Mouse (Mus musculus): Measurements from ENCODE around the gene Myl6. TPM values are rescaled to one million over a fixed set of nuclear protein-coding genes. Genes with fewer than 3 reads are reported as not detected.

Myl6 gene
- polyA plus RNA-seq (2014; fragmentation: Nextera tagmentation; extraction: Ambion mirVana) = 639 and 685 TPM in 2 replicates

DNA sequence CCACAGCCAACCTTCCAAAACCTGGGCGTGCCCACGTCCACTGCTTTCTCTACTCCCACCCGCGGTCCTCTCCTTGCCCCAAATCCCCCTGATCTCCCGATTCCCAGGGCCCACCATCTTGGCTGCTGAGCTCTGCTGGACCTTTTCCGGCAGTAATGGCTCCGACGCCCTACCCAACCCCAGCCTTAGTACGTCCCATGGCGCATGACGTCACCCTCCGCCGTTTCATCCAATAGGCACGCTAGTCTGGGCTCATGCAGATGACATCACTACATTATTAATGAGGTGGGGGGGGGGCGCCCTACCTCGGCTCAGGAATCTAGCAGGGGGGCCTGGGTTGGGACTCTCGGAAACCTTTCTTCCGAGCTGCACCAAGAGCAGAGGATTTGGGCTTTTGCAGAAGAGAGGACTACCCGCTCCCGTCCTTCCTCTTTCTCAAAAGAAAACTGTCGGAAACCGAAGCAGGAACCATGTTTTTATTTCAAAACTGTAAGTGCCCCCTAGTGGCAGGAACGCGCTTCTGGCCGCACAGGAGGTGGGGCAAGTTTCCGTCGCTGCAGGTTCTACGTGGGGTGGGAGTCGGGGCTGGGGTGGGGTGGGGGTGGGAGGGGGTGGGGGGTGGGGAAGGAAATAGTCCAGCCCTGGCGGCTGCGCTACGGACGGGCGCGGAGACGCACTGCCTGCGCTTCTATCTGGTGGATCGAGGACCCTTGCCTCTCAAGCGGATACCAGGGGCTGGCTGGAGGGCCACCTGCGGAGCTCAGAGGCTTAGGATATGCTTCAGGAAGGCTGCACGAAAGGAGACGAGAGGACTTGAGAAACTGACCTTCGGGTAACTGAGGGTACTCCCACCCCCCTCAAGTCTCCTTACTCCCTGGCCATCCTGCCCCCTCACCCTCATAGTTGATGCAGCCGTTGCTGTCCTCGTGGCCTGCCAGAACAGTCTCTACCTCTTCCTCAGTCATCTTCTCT lies at the start of gene Myl6:
Gene Myl6, minus strand, starts transcription at position 451 of the 972 bp plus-strand sequence.
- no peaks in the 10 kb centered on the region for H3K9me3 ChIP-seq (ENCODE audit: control insufficient read depth, low read length)
- DNase-seq (ENCODE audit: low spot score) = peak; percentile 96
- H3K36me3 ChIP-seq (ENCODE audit: control insufficient read depth, insufficient read depth, low read length) = peaks cover 16% of the 10 kb centered on the region
- H3K27ac ChIP-seq (ENCODE audit: low read depth, low read length) = peak within 1 kb of the TSS; percentile 89
- ATAC-seq (replicated peaks; ENCODE audit: low FRiP score) = peak; percentile 89
- peak within 1 kb of the TSS; percentile 81 for H3K4me3 ChIP-seq (ENCODE audit: low read depth, low read length)
- peaks cover 41% of the 10 kb centered on the region for H3K4me1 ChIP-seq (replicated peaks; ENCODE audit: control insufficient read depth, insufficient read depth, low read length)
- under 1% methylated on average over 45 of the region's 45 CpGs for WGBS
- peak within 1 kb of the TSS; percentile 82 for H3K9ac ChIP-seq (ENCODE audit: low read depth, low read length)
- no peaks in the 10 kb centered on the region for H3K27me3 ChIP-seq (replicated peaks; ENCODE audit: control insufficient read depth, insufficient read depth, low read length)
- H3K4me2 ChIP-seq = peak within 1 kb of the TSS; percentile 78

- Histone ChIP-seq H3K36me3 (ENCODE audit: control insufficient read depth, insufficient read depth, low read length) (peaks cover 26% of the 10 kb centered on the region), H3K4me3 (ENCODE audit: low read depth, low read length) (no peak overlapping the region), H3K27ac (ENCODE audit: low read depth, low read length) (no peak overlapping the region), H3K9ac (ENCODE audit: low read depth, low read length) (no peak overlapping the region), H3K4me1 (replicated peaks; ENCODE audit: control insufficient read depth, insufficient read depth, low read length) (0 out of 2 replicates have a peak, but pooled peaks cover 4% of the 10 kb centered on the region), H3K4me2 (no peak overlapping the region), H3K9me3 (ENCODE audit: control insufficient read depth, low read length) (no peaks in the 10 kb centered on the region), H3K27me3 (replicated peaks; ENCODE audit: control insufficient read depth, insufficient read depth, low read length) (no peaks in the 10 kb centered on the region)
- 83% methylated on average over 2 of the region's 2 CpGs for WGBS
- no peak for DNase-seq (ENCODE audit: low spot score)
- no peak for ATAC-seq (replicated peaks; ENCODE audit: low FRiP score)
Measured at GRCm38 (mm10) chr10:128543100-128543499, 49.2 kb upstream of the Myl6 start.

- Histone ChIP-seq H3K4me2 (no peak overlapping the region), H3K36me3 (ENCODE audit: control insufficient read depth, insufficient read depth, low read length) (peaks cover 11% of the 10 kb centered on the region; the same call in 1 of the 2 replicates), H3K27ac (ENCODE audit: low read depth, low read length) (no peak overlapping the region), H3K4me3 (ENCODE audit: low read depth, low read length) (no peak overlapping the region), H3K9ac (ENCODE audit: low read depth, low read length) (no peak overlapping the region), H3K9me3 (ENCODE audit: control insufficient read depth, low read length) (no peaks in the 10 kb centered on the region), H3K4me1 (replicated peaks; ENCODE audit: control insufficient read depth, insufficient read depth, low read length) (peaks cover 5% of the 10 kb centered on the region; the same call in 1 of the 2 replicates), H3K27me3 (replicated peaks; ENCODE audit: control insufficient read depth, insufficient read depth, low read length) (no peaks in the 10 kb centered on the region)
- ATAC-seq (replicated peaks; ENCODE audit: low FRiP score) = no peak
- 82% methylated on average over 1 of the region's 1 CpGs for WGBS
- DNase-seq (ENCODE audit: low spot score) = no peak
Measured at GRCm38 (mm10) chr10:128538340-128538870, 44.5 kb upstream of the Myl6 start.

DNA sequence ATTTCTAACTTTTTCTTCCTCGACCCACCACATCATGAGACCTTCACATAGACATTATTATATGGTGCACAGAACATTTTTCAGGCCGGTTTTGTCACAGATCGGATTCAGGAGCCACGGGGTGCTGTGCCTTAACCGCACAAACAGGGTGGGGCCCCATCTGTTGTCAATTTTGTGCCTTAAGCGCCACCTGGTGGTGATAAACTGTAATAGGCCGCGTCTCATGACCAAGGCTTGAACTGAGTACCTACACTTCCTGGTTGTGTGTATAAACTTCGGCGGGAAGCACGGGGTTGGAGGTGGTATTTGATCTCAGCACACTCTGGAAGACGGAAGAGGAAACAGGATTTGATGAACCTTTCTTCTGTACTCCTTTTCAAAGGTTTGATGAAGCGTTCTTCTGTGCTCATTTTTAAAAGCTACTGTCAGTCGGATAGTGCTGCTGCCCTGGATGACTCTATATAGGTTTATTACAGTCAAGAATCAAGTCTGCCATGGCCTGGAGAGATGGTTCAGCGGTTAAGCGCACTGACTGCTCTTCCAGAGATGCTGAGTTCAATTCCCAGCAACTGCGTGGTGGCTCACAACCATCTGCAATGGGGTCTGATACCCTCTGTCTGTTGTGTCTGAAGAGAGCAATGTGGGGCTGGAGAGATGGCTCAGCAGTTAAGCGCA lies 42.5 kb upstream of the Myl6 start:
- Histone ChIP-seq H3K27me3 (replicated peaks; ENCODE audit: control insufficient read depth, insufficient read depth, low read length) (no peaks in the 10 kb centered on the region), H3K27ac (ENCODE audit: low read depth, low read length) (0 out of 2 replicates have a peak overlapping the region, but pooled peaks have one; percentile 21), H3K9me3 (ENCODE audit: control insufficient read depth, low read length) (no peaks in the 10 kb centered on the region), H3K4me2 (peak overlapping the region; percentile 50), H3K9ac (ENCODE audit: low read depth, low read length) (peak overlapping the region; percentile 56), H3K4me1 (replicated peaks; ENCODE audit: control insufficient read depth, insufficient read depth, low read length) (peaks cover 5% of the 10 kb centered on the region; the same call in 1 of the 2 replicates), H3K36me3 (ENCODE audit: control insufficient read depth, insufficient read depth, low read length) (no peaks in the 10 kb centered on the region), H3K4me3 (ENCODE audit: low read depth, low read length) (0 out of 2 replicates have a peak overlapping the region, but pooled peaks have one; percentile 10)
- WGBS = 19% methylated on average over 18 of the region's 18 CpGs
- DNase-seq (ENCODE audit: low spot score) (peak; percentile 84), ATAC-seq (replicated peaks; ENCODE audit: low FRiP score) (peak; percentile 93)

DNA sequence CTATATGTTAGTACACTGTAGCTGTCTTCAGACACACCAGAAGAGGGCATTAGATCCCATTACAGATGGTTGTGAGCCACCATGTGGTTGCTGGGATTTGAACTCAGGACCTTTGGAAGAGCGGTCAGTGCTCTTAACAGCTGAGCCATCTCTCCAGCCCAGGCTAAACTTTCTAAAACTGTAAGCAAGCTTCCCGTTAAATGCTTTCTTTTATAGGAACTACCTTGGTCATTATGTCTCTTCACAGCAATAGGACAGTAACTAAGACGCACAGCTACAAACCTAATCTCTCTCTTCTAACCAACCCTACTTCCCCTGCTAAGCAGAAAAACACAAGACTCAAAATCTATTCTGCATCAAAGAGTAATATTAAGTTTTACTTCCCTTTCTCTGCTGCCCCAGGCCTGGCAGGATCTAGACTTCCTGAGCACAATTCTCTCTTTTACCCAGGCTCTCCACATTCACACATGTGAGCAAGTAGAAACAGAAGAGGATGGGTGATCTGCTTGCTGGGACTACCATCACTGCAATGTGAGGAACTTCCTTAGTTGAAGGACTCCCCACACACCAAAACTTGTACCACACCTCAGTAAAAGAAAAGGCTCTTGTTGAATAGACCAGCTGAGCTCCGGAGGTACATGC lies 41.8 kb upstream of the Myl6 start:
- Histone ChIP-seq H3K4me2 (peak overlapping the region; percentile 50), H3K9ac (ENCODE audit: low read depth, low read length) (peak overlapping the region; percentile 50), H3K4me3 (ENCODE audit: low read depth, low read length) (0 out of 2 replicates have a peak overlapping the region, but pooled peaks have one; percentile 10), H3K4me1 (replicated peaks; ENCODE audit: control insufficient read depth, insufficient read depth, low read length) (peaks cover 5% of the 10 kb centered on the region; the same call in 1 of the 2 replicates), H3K27me3 (replicated peaks; ENCODE audit: control insufficient read depth, insufficient read depth, low read length) (no peaks in the 10 kb centered on the region), H3K9me3 (ENCODE audit: control insufficient read depth, low read length) (no peaks in the 10 kb centered on the region), H3K36me3 (ENCODE audit: control insufficient read depth, insufficient read depth, low read length) (no peaks in the 10 kb centered on the region), H3K27ac (ENCODE audit: low read depth, low read length) (no peak overlapping the region)
- DNase-seq (ENCODE audit: low spot score) = no peak
- WGBS = 65% methylated on average over 4 of the region's 4 CpGs
- ATAC-seq (replicated peaks; ENCODE audit: low FRiP score) = peak; percentile 13; the same call in 1 of the 2 replicates

DNA sequence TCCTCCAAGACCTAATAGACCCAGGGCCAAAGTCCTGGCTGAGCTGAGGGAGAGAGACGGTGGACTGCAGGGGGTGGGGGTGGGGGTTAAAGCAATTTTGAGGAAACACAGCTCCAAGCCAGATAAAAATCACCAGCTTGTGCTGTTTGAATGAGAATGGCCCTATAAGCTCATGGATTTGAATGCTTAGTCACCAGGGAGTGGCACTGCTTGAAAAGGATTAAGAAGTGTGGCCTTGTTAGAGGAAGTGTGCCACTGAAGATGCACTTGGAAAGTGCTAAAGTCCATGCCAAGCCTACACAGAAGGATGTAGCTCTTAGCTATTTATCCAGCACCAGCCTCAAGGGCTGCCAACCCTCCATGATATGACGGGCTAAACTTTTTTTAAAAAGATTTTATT lies 41.3 kb upstream of the Myl6 start:
- H3K9me3 ChIP-seq (ENCODE audit: control insufficient read depth, low read length) = no peaks in the 10 kb centered on the region
- no peak overlapping the region for H3K27ac ChIP-seq (ENCODE audit: low read depth, low read length)
- ATAC-seq (replicated peaks; ENCODE audit: low FRiP score) = no peak
- H3K36me3 ChIP-seq (ENCODE audit: control insufficient read depth, insufficient read depth, low read length) = no peaks in the 10 kb centered on the region
- peaks cover 5% of the 10 kb centered on the region; the same call in 1 of the 2 replicates for H3K4me1 ChIP-seq (replicated peaks; ENCODE audit: control insufficient read depth, insufficient read depth, low read length)
- H3K27me3 ChIP-seq (replicated peaks; ENCODE audit: control insufficient read depth, insufficient read depth, low read length) = no peaks in the 10 kb centered on the region
- no peak overlapping the region for H3K9ac ChIP-seq (ENCODE audit: low read depth, low read length)
- WGBS = 80% methylated on average over 2 of the region's 2 CpGs
- H3K4me2 ChIP-seq = no peak overlapping the region
- DNase-seq (ENCODE audit: low spot score) = no peak
- H3K4me3 ChIP-seq (ENCODE audit: low read depth, low read length) = no peak overlapping the region

- Histone ChIP-seq H3K9me3 (ENCODE audit: control insufficient read depth, low read length) (no peaks in the 10 kb centered on the region), H3K4me1 (replicated peaks; ENCODE audit: control insufficient read depth, insufficient read depth, low read length) (peaks cover 18% of the 10 kb centered on the region), H3K27me3 (replicated peaks; ENCODE audit: control insufficient read depth, insufficient read depth, low read length) (0 out of 2 replicates have a peak, but pooled peaks cover 3% of the 10 kb centered on the region), H3K4me2 (peak overlapping the region; percentile 93), H3K9ac (ENCODE audit: low read depth, low read length) (peak overlapping the region; percentile 54), H3K4me3 (ENCODE audit: low read depth, low read length) (peak overlapping the region; percentile 89), H3K27ac (ENCODE audit: low read depth, low read length) (peak overlapping the region; percentile 2; the same call in 1 of the 2 replicates), H3K36me3 (ENCODE audit: control insufficient read depth, insufficient read depth, low read length) (no peaks in the 10 kb centered on the region)
- DNase-seq (ENCODE audit: low spot score) (no peak), ATAC-seq (replicated peaks; ENCODE audit: low FRiP score) (peak; percentile 32; the same call in 1 of the 2 replicates)
- 28% methylated on average over 28 of the region's 28 CpGs for WGBS
Measured at GRCm38 (mm10) chr10:128526366-128527356, 32.7 kb upstream of the Myl6 start.

Data from liver, embryonic 11.5 days (tissue).